Mouse (Mus musculus) liver, postnatal 0 days (tissue): ENCODE results near the gene Myo5a.

Experiments used
- CTCF ChIP-seq: sonication (generic); IDR thresholded peaks from 2 replicates; pipeline ENCODE4 v1.5.1; 2016; ENCODE audit warnings: antibody characterized with exemption, low read depth
- EP300 ChIP-seq: IDR thresholded peaks from 2 replicates; pipeline ENCODE4 v1.6.1; 2016; ENCODE audit warnings: antibody characterized with exemption, low read depth, mild to moderate bottlenecking

- TF ChIP-seq CTCF (no peak), EP300 (no peak)
Observed at GRCm38 (mm10) chr9:75024089-75024488, 46.7 kb upstream of the Myo5a start.
